Mouse (Mus musculus) CH12.LX (cell line): ENCODE results near the gene Brcc3.
A peak's percentile ranks its signal among the peaks of the same experiment; 100 is the strongest.
"Not testable (repeated sequence)": the region's sequence is repeated elsewhere in the genome, so short reads cannot be mapped to it uniquely, and the experiment has no call there.

Source experiments
- CHD1 ChIP-seq: IDR thresholded peaks from 2 replicates; pipeline ENCODE4 v1.6.1; 2012; ENCODE audit warnings: low read depth, low read length, improper control_type of control experiment, inconsistent platforms
- CTCF ChIP-seq, 2 experiments: IDR thresholded peaks in 1 of 2; conservative IDR thresholded peaks in 1 of 2; 2 replicates each; pipeline ENCODE4 v1.5.1; 2011 to 2012; ENCODE audit warnings: low read depth in 2 of 2, low read length in 2 of 2, improper control_type of control experiment in 1 of 2, inconsistent platforms in 1 of 2, mild to moderate bottlenecking in 1 of 2, moderate library complexity in 1 of 2
- E2F4 ChIP-seq: IDR thresholded peaks from 2 replicates; pipeline ENCODE4 v1.6.1; 2011; ENCODE audit warnings: low read depth, low read length, improper control_type of control experiment; ENCODE audit not compliant: insufficient replicate concordance
- ELF1 ChIP-seq: IDR thresholded peaks from 2 replicates; pipeline ENCODE4 v1.6.1; 2014; ENCODE audit warnings: low read depth, mild to moderate bottlenecking, inconsistent platforms, low read length, improper control_type of control experiment
- EP300 ChIP-seq: IDR thresholded peaks from 2 replicates; pipeline ENCODE4 v1.6.1; 2011; ENCODE audit warnings: low read length, improper control_type of control experiment
- KAT2A ChIP-seq: IDR thresholded peaks from 2 replicates; pipeline ENCODE4 v1.6.1; 2012; ENCODE audit warnings: low read length, improper control_type of control experiment, inconsistent platforms; ENCODE audit not compliant: insufficient replicate concordance
- MAFK ChIP-seq: IDR thresholded peaks from 2 replicates; pipeline ENCODE4 v1.6.1; 2011; ENCODE audit warnings: low read length, improper control_type of control experiment; ENCODE audit not compliant: insufficient replicate concordance
- MAX ChIP-seq: IDR thresholded peaks from 2 replicates; pipeline ENCODE4 v1.6.1; 2011; ENCODE audit warnings: low read length, improper control_type of control experiment
- NRF1 ChIP-seq: IDR thresholded peaks from 2 replicates; pipeline ENCODE4 v1.6.1; 2014; ENCODE audit warnings: low read depth, mild to moderate bottlenecking, inconsistent platforms, low read length, improper control_type of control experiment, moderate library complexity
- POLR2A ChIP-seq: IDR thresholded peaks from 2 replicates; pipeline ENCODE4 v1.6.1; 2011; ENCODE audit warnings: low read depth, mild to moderate bottlenecking, improper control_type of control experiment, low read length
- POLR2AphosphoS2 ChIP-seq: IDR thresholded peaks from 2 replicates; pipeline ENCODE4 v1.6.1; 2011; ENCODE audit warnings: low read depth, low read length, improper control_type of control experiment
- SIN3A ChIP-seq: IDR thresholded peaks from 2 replicates; pipeline ENCODE4 v1.6.1; 2012; ENCODE audit warnings: low read length, improper control_type of control experiment, inconsistent platforms
- ZNF384 ChIP-seq: IDR thresholded peaks from 2 replicates; pipeline ENCODE4 v1.6.1; 2012; ENCODE audit warnings: low read depth, low read length, improper control_type of control experiment, inconsistent platforms

GRCm38 (mm10) chrX:75475182-75475644 lies 58.8 kb downstream of the Brcc3 start:
- TF ChIP-seq CHD1; KAT2A; POLR2AphosphoS2; ZNF384; ELF1; CTCF (conservative IDR thresholded peaks at IDR 0.05 in 1 of 2, IDR thresholded peaks at IDR 0.05 in 1 of 2; ENCODE audit: low read depth in 2 of 2, low read length in 2 of 2); SIN3A; MAFK; E2F4; EP300: not testable (repeated sequence)
- TF ChIP-seq NRF1 (peak; percentile 74), POLR2A (peak; percentile 32; the same call in 1 of the 2 replicates), MAX (peak; percentile 47; the same call in 1 of the 2 replicates)
